Mouse (Mus musculus) thymus, adult 2 months (tissue): ENCODE data around the gene Hoxc13.

Source experiments
- CTCF ChIP-seq: fragments of 200-500 bp; IDR thresholded peaks from 2 replicates; pipeline ENCODE4 v1.5.1; 2012; ENCODE audit warnings: mild to moderate bottlenecking, control low read depth, low read length, moderate library complexity, borderline replicate concordance; ENCODE audit not compliant: control insufficient read depth, poor library complexity, insufficient read depth; ENCODE audit errors: extremely low read depth
- POLR2A ChIP-seq: fragments of 200-500 bp; IDR thresholded peaks from 2 replicates; pipeline ENCODE4 v1.6.1; 2012; ENCODE audit warnings: mild to moderate bottlenecking, low read length, control low read depth, moderate library complexity; ENCODE audit not compliant: control insufficient read depth, poor library complexity, insufficient read depth; ENCODE audit errors: extremely low read depth

DNA sequence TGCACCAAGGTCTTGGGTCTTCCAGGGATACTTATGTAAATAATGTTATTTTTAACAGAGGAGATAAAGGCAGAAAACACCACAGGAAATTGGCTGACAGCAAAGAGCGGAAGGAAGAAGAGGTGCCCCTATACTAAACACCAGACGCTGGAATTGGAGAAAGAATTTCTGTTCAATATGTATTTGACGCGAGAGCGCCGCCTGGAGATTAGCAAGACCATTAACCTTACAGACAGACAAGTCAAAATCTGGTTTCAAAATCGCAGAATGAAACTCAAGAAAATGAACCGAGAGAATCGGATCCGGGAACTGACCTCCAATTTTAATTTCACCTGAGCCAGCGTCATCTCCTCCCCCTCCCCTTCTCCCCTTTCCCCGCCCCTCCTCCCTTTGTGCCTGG lies 49.8 kb downstream of the Hoxc13 start:
- no peak for TF ChIP-seq POLR2A
- TF ChIP-seq CTCF = no peak
